Mouse (Mus musculus) cortical plate, adult 2 months (tissue): ENCODE data around the gene Eps8l2.

Experiments
- CTCF ChIP-seq: fragments of 200-500 bp; IDR thresholded peaks from 2 replicates; pipeline ENCODE4 v1.5.1; 2011; ENCODE audit warnings: mild to moderate bottlenecking, control low read depth, low read length; ENCODE audit not compliant: insufficient read depth; ENCODE audit errors: extremely low read depth
- POLR2A ChIP-seq: fragments of 200-500 bp; IDR thresholded peaks from 2 replicates; pipeline ENCODE4 v1.6.1; 2011; ENCODE audit warnings: mild to moderate bottlenecking, low read length, control low read depth; ENCODE audit not compliant: insufficient read depth; ENCODE audit errors: extremely low read depth

DNA sequence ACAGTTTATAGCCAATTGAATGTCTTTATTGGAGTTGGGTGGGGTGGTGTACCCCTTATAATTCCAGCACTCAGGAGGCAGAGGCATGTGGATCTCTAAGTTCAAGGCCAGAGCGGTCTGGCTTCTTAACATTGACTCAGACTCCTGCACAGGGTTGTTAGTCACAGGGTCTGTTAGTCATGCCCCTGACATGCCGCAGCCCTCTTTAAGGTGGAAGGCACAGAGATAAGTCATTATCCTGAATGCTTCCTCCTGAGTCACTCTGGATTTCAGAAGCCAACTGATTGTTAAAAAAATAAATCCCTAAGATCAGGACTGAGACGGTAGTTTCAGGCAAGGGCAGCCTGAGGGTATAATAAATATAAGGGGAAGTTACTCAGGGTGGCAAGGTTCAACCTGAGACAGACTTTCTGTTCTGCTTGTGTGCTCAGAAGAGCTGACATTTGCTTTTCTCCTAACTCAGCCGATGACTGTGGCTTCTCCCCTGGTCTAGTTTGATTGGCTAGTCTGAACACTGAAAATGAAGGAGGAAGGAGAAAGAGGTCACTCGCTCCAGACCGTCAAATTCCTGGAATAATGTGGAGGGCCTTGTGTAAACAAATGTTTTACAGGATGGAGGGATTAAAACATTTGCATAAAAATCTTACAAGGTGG lies 33.4 kb downstream of the Eps8l2 start:
- TF ChIP-seq CTCF (no peak), POLR2A (no peak)
